Mouse (Mus musculus) MEL (cell line): ENCODE data around the gene Llcfc1. TPM values are rescaled to one million over a fixed set of nuclear protein-coding genes. Genes with fewer than 3 reads are reported as not detected.

Experiments
- DNase-seq: peaks from one replicate; pipeline ENCODE4 v3.0.0; 2011; ENCODE audit warnings: low read depth, low spot score
- H3K27ac ChIP-seq: 2 replicates; pipeline ENCODE4 v1.5.1; 2012; ENCODE audit warnings: low read depth, mild to moderate bottlenecking, control low read depth, low read length, moderate library complexity; ENCODE audit not compliant: control insufficient read depth
- H3K27me3 ChIP-seq, 2 experiments: fragments of 150-350 bp in 1 of 2; sonication (generic) in 1 of 2; 2 replicates each; pipeline ENCODE4 v1.6.1; 2012; ENCODE audit warnings: low read length in 2 of 2, mild to moderate bottlenecking in 2 of 2, improper control_type of control experiment in 1 of 2, moderate library complexity in 1 of 2; ENCODE audit not compliant: insufficient read depth in 2 of 2, control insufficient read depth in 1 of 2
- H3K36me3 ChIP-seq, 2 experiments: 2 replicates each; pipeline ENCODE4 v1.6.1; 2012 to 2014; ENCODE audit warnings: low read length in 2 of 2, improper control_type of control experiment in 1 of 2, inconsistent platforms in 1 of 2, mild to moderate bottlenecking in 1 of 2; ENCODE audit not compliant: insufficient read depth in 2 of 2, control insufficient read depth in 1 of 2
- H3K4me1 ChIP-seq, 2 experiments: fragments of 150-350 bp in 1 of 2; sonication (generic) in 1 of 2; 2 replicates each; pipeline ENCODE4 v1.6.1; 2012; ENCODE audit warnings: low read length in 2 of 2, improper control_type of control experiment in 1 of 2, mild to moderate bottlenecking in 1 of 2; ENCODE audit not compliant: insufficient read depth in 2 of 2, control insufficient read depth in 1 of 2
- H3K4me3 ChIP-seq, 2 experiments: fragments of 150-350 bp in 1 of 2; sonication (generic) in 1 of 2; 2 replicates each; pipeline ENCODE4 v1.5.1; 2012; ENCODE audit warnings: low read depth in 2 of 2, low read length in 2 of 2, mild to moderate bottlenecking in 2 of 2, moderate library complexity in 2 of 2, control low read depth in 1 of 2, improper control_type of control experiment in 1 of 2; ENCODE audit not compliant: control insufficient read depth in 1 of 2, insufficient read depth in 1 of 2
- H3K79me2 ChIP-seq: 2 replicates; pipeline ENCODE4 v1.6.1; 2012; ENCODE audit warnings: mild to moderate bottlenecking, low read length, moderate library complexity; ENCODE audit not compliant: control insufficient read depth, poor library complexity, insufficient read depth
- H3K9ac ChIP-seq: 2 replicates; pipeline ENCODE4 v1.6.1; 2012; ENCODE audit warnings: low read depth, mild to moderate bottlenecking, control low read depth, low read length, moderate library complexity; ENCODE audit not compliant: control insufficient read depth, poor library complexity, severe bottlenecking
- H3K9me3 ChIP-seq: fragments of 150-350 bp; sonication (generic); replicated peaks from 2 replicates; pipeline ENCODE4 v1.6.1; 2012; ENCODE audit warnings: mild to moderate bottlenecking, low read length, improper control_type of control experiment, moderate library complexity; ENCODE audit not compliant: insufficient read depth
- BHLHE40 ChIP-seq: IDR thresholded peaks from 2 replicates; pipeline ENCODE4 v1.6.1; 2012; ENCODE audit warnings: low read depth, mild to moderate bottlenecking, inconsistent platforms, low read length, improper control_type of control experiment, borderline replicate concordance
- CHD1 ChIP-seq: IDR thresholded peaks from 2 replicates; pipeline ENCODE4 v1.6.1; 2012; ENCODE audit warnings: low read depth, mild to moderate bottlenecking, inconsistent platforms, low read length, improper control_type of control experiment
- CHD2 ChIP-seq: IDR thresholded peaks from 2 replicates; pipeline ENCODE4 v1.6.1; 2011; ENCODE audit warnings: low read length, improper control_type of control experiment
- E2F4 ChIP-seq: IDR thresholded peaks from 2 replicates; pipeline ENCODE4 v1.6.1; 2011; ENCODE audit warnings: low read depth, low read length, improper control_type of control experiment, borderline replicate concordance
- ELF1 ChIP-seq: IDR thresholded peaks from 2 replicates; pipeline ENCODE4 v1.6.1; 2014; ENCODE audit warnings: low read depth, mild to moderate bottlenecking, inconsistent platforms, low read length, improper control_type of control experiment, moderate library complexity
- EP300 ChIP-seq, 2 experiments: IDR thresholded peaks; 2 replicates each; pipeline ENCODE4 v1.6.1; 2011; ENCODE audit warnings: improper control_type of control experiment in 2 of 2, low read length in 2 of 2, low read depth in 1 of 2, mild to moderate bottlenecking in 1 of 2
- GABPA ChIP-seq: IDR thresholded peaks from 2 replicates; pipeline ENCODE4 v1.6.1; 2012; ENCODE audit warnings: low read depth, mild to moderate bottlenecking, inconsistent platforms, low read length, improper control_type of control experiment, moderate library complexity
- GATA1 ChIP-seq: IDR thresholded peaks from 2 replicates; pipeline ENCODE4 v1.6.1; 2011; ENCODE audit warnings: low read depth, low read length, improper control_type of control experiment
- HCFC1 ChIP-seq: IDR thresholded peaks from 2 replicates; pipeline ENCODE4 v1.6.1; 2012; ENCODE audit warnings: low read depth, mild to moderate bottlenecking, inconsistent platforms, low read length, improper control_type of control experiment, moderate library complexity
- KAT2A ChIP-seq: conservative IDR thresholded peaks from 2 replicates; pipeline ENCODE4 v1.6.1; 2012; ENCODE audit warnings: low read depth, low read length, improper control_type of control experiment, inconsistent platforms
- MAX ChIP-seq: IDR thresholded peaks from 2 replicates; pipeline ENCODE4 v1.6.1; 2011; ENCODE audit warnings: low read length, improper control_type of control experiment
- MAZ ChIP-seq: IDR thresholded peaks from 2 replicates; pipeline ENCODE4 v1.6.1; 2012; ENCODE audit warnings: low read depth, mild to moderate bottlenecking, inconsistent platforms, low read length, improper control_type of control experiment
- MXI1 ChIP-seq: IDR thresholded peaks from 2 replicates; pipeline ENCODE4 v1.6.1; 2011; ENCODE audit warnings: mild to moderate bottlenecking, low read depth, low read length, improper control_type of control experiment
- MYB ChIP-seq: IDR thresholded peaks from 2 replicates; pipeline ENCODE4 v1.6.1; 2011; ENCODE audit warnings: mild to moderate bottlenecking, low read depth, low read length, improper control_type of control experiment
- MYC ChIP-seq: IDR thresholded peaks from 2 replicates; pipeline ENCODE4 v1.6.1; 2011; ENCODE audit warnings: low read depth, mild to moderate bottlenecking, low read length, improper control_type of control experiment, moderate library complexity
- NELFE ChIP-seq: IDR thresholded peaks from 2 replicates; pipeline ENCODE4 v1.6.1; 2011; ENCODE audit warnings: low read depth, low read length, improper control_type of control experiment
- NRF1 ChIP-seq: IDR thresholded peaks from 2 replicates; pipeline ENCODE4 v1.6.1; 2014; ENCODE audit warnings: low read depth, mild to moderate bottlenecking, inconsistent platforms, low read length, improper control_type of control experiment, moderate library complexity; ENCODE audit not compliant: poor library complexity, insufficient read depth, severe bottlenecking
- POLR2AphosphoS2 ChIP-seq: IDR thresholded peaks from 2 replicates; pipeline ENCODE4 v1.6.1; 2011; ENCODE audit warnings: low read length, improper control_type of control experiment
- RAD21 ChIP-seq: IDR thresholded peaks from 2 replicates; pipeline ENCODE4 v1.6.1; 2011; ENCODE audit warnings: mild to moderate bottlenecking, low read depth, low read length, improper control_type of control experiment
- RCOR1 ChIP-seq: IDR thresholded peaks from 2 replicates; pipeline ENCODE4 v1.6.1; 2012; ENCODE audit warnings: low read depth, mild to moderate bottlenecking, inconsistent platforms, low read length, improper control_type of control experiment
- SIN3A ChIP-seq: IDR thresholded peaks from 2 replicates; pipeline ENCODE4 v1.6.1; 2012; ENCODE audit warnings: low read length, improper control_type of control experiment, inconsistent platforms
- SMC3 ChIP-seq: IDR thresholded peaks from 2 replicates; pipeline ENCODE4 v1.6.1; 2011; ENCODE audit warnings: low read depth, low read length, improper control_type of control experiment
- TAL1 ChIP-seq: IDR thresholded peaks from 2 replicates; pipeline ENCODE4 v1.6.1; 2012; ENCODE audit warnings: mild to moderate bottlenecking, inconsistent platforms, low read length, moderate library complexity, mixed read lengths
- TBP ChIP-seq: IDR thresholded peaks from 2 replicates; pipeline ENCODE4 v1.8.0; 2011; ENCODE audit warnings: low read depth, low read length, improper control_type of control experiment
- TCF12 ChIP-seq: IDR thresholded peaks from 2 replicates; pipeline ENCODE4 v1.6.1; 2014; ENCODE audit warnings: low read depth, mild to moderate bottlenecking, inconsistent platforms, low read length, improper control_type of control experiment, moderate library complexity
- USF2 ChIP-seq, 2 experiments: IDR thresholded peaks; 2 replicates each; pipeline ENCODE4 v1.6.1; 2011 to 2012; ENCODE audit warnings: improper control_type of control experiment in 2 of 2, low read length in 2 of 2, borderline replicate concordance in 1 of 2, inconsistent platforms in 1 of 2, low read depth in 1 of 2, mild to moderate bottlenecking in 1 of 2; ENCODE audit not compliant: insufficient read depth in 1 of 2
- ZC3H11A ChIP-seq: IDR thresholded peaks from 2 replicates; pipeline ENCODE4 v1.6.1; 2012; ENCODE audit warnings: low read depth, mild to moderate bottlenecking, inconsistent platforms, low read length, improper control_type of control experiment
- ZKSCAN1 ChIP-seq: IDR thresholded peaks from 2 replicates; pipeline ENCODE4 v1.6.1; 2012; ENCODE audit warnings: low read depth, mild to moderate bottlenecking, inconsistent platforms, low read length, improper control_type of control experiment, moderate library complexity
- ZMIZ1 ChIP-seq: IDR thresholded peaks from 2 replicates; pipeline ENCODE4 v1.6.1; 2012; ENCODE audit warnings: low read depth, mild to moderate bottlenecking, inconsistent platforms, low read length, improper control_type of control experiment, moderate library complexity
- ZNF384 ChIP-seq: IDR thresholded peaks from 2 replicates; pipeline ENCODE4 v1.6.1; 2012; ENCODE audit warnings: low read depth, mild to moderate bottlenecking, inconsistent platforms, low read length, improper control_type of control experiment
- polyA plus RNA-seq, 2 experiments: library from polyadenylated mRNA; stranded (reverse) in 1 of 2; unstranded in 1 of 2; fragments of >175 nt in 1 of 2; fragments of >200 nt in 1 of 2; gene quantifications; 2 replicates each; pipeline versions ENCODE4 v1.2.1 to v1.2.4; 2012; ENCODE audit warnings: low replicate concordance in 2 of 2, low read depth in 1 of 2; ENCODE audit not compliant: insufficient read length in 2 of 2, insufficient read depth in 1 of 2, missing spikeins in 1 of 2
- total RNA-seq: library from RNA; depleted of rRNA; stranded (reverse); fragments of 300-350 nt; gene quantifications from 2 replicates; pipeline ENCODE4 v1.2.3, GENCODE M21; 2012

Llcfc1 gene
- total and polyA plus RNA-seq, 3 experiments: not detected

DNA sequence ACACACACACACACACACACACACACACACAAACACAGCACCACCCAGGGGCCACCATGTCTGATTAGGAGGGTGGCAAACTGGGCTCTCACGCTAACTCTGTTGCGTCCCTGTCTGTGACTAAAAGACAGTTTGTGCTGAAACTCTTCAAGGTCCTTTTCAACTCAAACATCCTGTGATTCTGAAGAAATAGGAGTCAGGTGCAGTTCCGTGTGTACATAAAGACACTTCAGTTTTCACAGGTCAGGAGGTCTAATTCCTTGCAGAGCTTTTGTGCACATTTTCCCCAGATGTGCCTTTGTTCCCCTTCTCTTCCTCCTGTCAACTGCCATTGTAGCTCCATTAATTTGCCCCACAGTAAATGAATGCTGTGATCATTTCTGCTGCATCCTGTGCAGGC is 43.8 kb upstream of the Llcfc1 start:
- no peaks in the 10 kb centered on the region for H3K4me1 ChIP-seq
- no peaks in the 10 kb centered on the region for H3K36me3 ChIP-seq
- no peak overlapping the region for H3K4me3 ChIP-seq
- H3K9me3 ChIP-seq: no peaks in the 10 kb centered on the region
- DNase-seq: no peak
- no peak overlapping the region for H3K9ac ChIP-seq
- H3K27me3 ChIP-seq: no peaks in the 10 kb centered on the region; a peak in 1 of 4 replicates
- no peak overlapping the region for H3K27ac ChIP-seq
- H3K79me2 ChIP-seq: no peaks in the 10 kb centered on the region
- TF ChIP-seq TCF12: no peak
- TF ChIP-seq NRF1: no peak
- TF ChIP-seq CHD2: no peak
- TF ChIP-seq TAL1: no peak
- TF ChIP-seq ZMIZ1: no peak
- no peak for TF ChIP-seq GATA1
- TF ChIP-seq USF2 (IDR thresholded peaks at IDR 0.05; ENCODE audit: borderline replicate concordance in 1 of 2, insufficient read depth in 1 of 2, low read depth in 1 of 2, low read length in 2 of 2): no peak
- no peak for TF ChIP-seq SMC3
- TF ChIP-seq MYB: no peak
- TF ChIP-seq ELF1: no peak
- TF ChIP-seq KAT2A: no peak
- no peak for TF ChIP-seq BHLHE40
- TF ChIP-seq RAD21: no peak
- TF ChIP-seq ZC3H11A: no peak
- TF ChIP-seq MAZ: no peak
- TF ChIP-seq CHD1: no peak
- TF ChIP-seq E2F4: no peak
- no peak for TF ChIP-seq HCFC1

DNA sequence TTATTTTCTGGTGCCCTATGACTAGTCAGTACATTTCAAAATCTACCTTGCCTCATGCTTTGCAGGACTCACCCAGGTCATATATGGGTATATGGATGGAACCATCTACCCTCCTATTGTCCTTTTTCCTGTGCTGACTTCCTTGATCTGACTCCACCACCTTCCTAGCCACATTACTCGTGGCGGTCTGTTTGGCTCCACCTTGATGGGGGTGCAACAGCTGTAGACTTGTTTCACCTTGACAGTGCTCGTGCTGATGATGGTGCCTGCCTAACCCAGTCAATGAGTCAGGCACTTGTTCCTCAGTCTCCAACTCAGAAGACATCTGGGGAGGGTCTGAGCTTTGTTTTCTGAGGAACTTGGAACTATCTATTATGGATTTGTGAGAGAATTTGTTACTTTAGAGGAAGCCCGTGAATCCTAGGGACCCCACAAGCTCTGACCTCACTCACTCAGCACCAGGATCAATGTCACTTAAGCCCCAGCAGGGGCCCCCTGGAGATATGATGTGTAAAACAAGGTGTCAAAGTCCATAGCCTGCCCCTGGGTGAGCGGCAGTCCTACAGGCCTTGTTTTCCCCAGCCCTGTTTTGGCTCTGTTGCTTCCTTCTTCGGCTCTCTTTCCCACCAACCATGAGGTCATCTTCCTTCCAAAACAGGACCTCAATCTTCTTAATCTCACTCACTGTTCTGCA is 42.9 kb upstream of the Llcfc1 start:
- H3K27ac ChIP-seq: no peak overlapping the region
- no peaks in the 10 kb centered on the region for H3K36me3 ChIP-seq
- H3K27me3 ChIP-seq: no peaks in the 10 kb centered on the region; a peak in 1 of 4 replicates
- no peaks in the 10 kb centered on the region for H3K79me2 ChIP-seq
- H3K4me3 ChIP-seq: no peak overlapping the region
- TF ChIP-seq ELF1 (no peak), RCOR1 (no peak), TAL1 (no peak), TBP (no peak), EP300 (IDR thresholded peaks at IDR 0.05; ENCODE audit: low read depth in 1 of 2, low read length in 2 of 2) (no peak), TCF12 (no peak), MXI1 (no peak), SMC3 (no peak), POLR2AphosphoS2 (no peak), MAX (no peak), USF2 (IDR thresholded peaks at IDR 0.05; ENCODE audit: borderline replicate concordance in 1 of 2, insufficient read depth in 1 of 2, low read depth in 1 of 2, low read length in 2 of 2) (no peak), ZKSCAN1 (no peak), GABPA (no peak), NELFE (no peak), MYC (no peak), ZNF384 (no peak), SIN3A (no peak), MYB (no peak)
- H3K9ac ChIP-seq: no peak overlapping the region
- H3K9me3 ChIP-seq: no peaks in the 10 kb centered on the region
- no peak for DNase-seq
- H3K4me1 ChIP-seq: no peaks in the 10 kb centered on the region
